Mouse (Mus musculus) layer of hippocampus, adult 8-10 months (tissue): ENCODE results near the gene Coro1a. TPM values are rescaled to one million over a fixed set of nuclear protein-coding genes. Genes with fewer than 3 reads are reported as not detected.
"Not testable (repeated sequence)": the region's sequence is repeated elsewhere in the genome, so short reads cannot be mapped to it uniquely, and the experiment has no call there.

Experiments used
- DNase-seq, 2 experiments: peaks; one replicate each; pipeline ENCODE4 v3.0.0; 2022; ENCODE audit warnings: low spot score in 2 of 2
- total RNA-seq, 4 experiments: library from RNA; stranded (reverse); gene quantifications; 2 replicates each; pipeline ENCODE4 v1.2.4; 2022

Gene Coro1a
- 100 to 1,000 TPM; 119 to 166 (median 141) TPM for total RNA-seq

DNA sequence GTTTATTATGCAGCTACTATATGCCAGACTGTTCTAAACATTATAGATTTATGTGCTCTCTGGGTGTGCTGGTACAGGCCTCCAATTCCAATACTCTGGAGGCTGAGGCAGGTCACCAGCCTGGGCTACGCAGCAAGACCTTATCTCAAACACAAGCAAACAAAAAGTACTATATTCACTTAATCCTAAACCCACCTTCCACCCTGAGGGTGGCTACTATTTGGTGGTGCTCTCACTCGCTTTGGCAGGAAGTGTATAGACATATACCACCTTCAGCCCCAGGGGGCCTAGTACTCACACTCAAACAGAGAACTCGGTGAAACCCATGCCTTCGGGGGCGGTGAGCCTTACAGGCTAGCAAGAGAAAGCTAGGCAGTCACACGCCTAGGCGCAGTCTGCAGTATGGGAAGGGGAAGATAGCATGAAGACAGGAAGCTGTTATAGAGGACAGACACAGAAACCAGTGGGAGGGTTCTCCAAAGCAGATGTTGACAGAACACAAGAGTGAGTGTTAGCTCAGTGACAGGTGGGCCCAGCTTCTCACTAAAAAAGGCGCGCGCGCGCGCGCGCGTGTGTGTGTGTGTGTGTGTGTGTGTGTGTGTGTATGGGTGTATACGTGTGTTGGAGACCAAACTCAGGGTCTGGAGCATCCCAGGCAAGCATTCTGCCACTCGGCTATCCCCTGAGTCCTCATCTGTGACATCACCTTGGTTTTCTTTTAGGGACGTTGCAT lies at the start of gene Coro1a:
Gene Coro1a (minus strand): TSS at position 346 of the 733 bp plus-strand sequence.
- DNase-seq: no peak

DNA sequence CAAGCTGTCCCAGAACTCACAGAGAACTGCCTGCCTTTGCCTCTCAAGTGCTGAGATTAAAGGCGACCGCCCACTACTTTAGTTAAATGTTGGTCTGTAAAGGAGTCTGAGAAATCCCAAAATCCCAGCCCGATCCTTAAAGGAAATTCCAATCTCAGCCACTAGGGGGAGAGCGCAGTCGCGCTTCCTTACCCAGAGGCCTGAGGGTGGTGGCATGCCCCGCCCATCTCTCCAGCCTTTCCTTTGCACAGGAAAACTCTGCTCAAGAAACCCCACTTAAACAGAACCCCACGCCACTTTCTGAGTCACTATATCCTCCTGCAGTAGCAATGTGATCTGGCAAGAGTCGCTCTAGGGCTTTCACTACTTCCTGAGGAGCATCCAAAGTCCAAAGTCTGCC lies 47.3 kb upstream of the Coro1a start:
- DNase-seq: peak in 1 of 2 experiments; percentile 74

DNA sequence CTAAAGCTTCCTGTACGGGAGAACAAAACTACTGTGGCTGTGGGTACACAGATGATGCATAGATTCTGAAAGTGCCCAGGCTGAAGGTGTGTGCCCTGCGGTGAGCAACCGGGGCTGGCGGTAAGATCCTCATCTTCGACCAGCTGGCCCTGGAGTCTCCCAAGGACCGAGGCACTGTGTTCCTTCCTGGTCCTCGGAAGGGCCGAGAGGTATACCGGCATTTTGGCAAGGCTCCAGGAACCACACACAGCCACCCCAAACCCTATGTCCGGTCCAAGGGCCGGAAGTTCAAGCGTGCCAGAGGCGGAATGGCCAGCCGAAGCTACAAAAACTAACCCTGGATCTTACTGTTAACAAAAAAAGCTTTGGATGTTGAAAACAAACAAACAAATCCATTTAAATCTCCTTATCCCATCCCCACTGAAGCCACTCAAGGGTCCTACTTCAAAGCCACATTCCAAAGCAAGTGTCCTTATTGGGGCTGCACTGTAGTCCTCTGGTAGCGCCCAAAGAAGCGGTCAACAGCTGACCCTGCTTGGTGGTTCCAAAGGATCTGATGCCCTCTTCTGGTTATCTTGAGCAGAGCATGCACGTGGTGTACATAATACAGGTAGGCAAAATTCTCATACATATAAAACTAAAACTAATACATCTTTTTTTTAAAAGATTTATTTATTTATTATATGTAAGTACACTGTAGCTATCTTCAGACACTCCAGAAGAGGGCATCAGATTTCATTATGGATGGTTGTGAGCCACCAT lies 42.2 kb upstream of the Coro1a start:
- no peak for DNase-seq

DNA sequence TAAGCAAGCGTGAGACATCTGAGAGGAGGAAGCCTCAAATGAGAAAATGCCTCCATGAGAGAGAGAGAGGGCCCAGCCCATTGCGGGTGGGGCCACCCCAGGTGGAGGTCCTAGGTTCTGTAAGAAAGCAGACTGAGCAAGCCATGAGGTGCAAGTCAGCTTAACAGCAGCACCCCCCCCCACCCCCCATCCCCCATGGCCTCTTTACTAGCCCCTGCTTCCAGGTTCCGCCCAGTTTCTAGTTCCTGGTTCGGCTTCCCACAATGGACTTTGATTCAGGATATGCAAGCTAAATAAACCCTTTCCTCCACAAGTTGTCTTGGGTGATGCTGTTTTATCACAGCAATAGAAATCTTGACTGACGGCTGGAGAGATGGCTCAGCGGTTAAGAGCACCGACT lies 41.2 kb upstream of the Coro1a start:
- DNase-seq: no peak

DNA sequence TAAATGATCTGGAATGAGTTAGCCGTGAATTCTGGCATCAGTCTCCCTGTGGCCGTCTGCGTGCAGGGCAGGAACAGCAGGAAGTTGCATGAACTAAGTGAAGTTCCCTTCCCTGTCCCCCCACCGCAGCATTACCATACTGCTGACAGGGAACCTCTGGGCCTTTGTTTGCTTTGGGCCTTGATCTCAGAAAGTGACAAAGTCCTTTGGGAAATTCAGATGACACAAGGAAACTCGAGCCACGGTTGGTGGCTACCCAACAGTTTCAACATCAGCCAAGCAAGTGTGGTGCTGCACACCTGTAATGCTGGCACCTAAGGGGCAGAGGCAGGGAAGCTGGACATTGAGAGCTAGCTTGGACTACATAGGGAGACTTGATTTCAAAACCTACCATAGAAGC lies 39.2 kb upstream of the Coro1a start:
- DNase-seq: no peak

DNA sequence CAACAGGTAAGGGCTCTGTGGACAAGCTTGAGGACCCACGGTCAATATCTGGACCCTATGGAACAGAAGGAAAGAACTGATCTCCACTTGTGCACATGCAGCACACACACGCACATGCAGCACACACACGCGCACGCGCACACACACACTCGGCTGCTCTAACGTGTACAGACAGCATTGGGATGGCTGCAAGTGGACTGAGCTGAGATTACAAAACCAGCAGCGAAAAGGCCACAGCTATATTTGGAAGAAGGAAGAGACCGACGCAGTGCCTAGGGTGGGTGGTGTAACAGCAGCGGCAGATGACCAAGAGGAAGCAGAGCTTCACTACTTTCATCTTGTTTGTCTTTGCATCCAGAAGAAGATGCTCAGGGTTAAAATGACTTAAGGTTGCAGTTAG lies 38.5 kb upstream of the Coro1a start:
- no peak for DNase-seq

DNA sequence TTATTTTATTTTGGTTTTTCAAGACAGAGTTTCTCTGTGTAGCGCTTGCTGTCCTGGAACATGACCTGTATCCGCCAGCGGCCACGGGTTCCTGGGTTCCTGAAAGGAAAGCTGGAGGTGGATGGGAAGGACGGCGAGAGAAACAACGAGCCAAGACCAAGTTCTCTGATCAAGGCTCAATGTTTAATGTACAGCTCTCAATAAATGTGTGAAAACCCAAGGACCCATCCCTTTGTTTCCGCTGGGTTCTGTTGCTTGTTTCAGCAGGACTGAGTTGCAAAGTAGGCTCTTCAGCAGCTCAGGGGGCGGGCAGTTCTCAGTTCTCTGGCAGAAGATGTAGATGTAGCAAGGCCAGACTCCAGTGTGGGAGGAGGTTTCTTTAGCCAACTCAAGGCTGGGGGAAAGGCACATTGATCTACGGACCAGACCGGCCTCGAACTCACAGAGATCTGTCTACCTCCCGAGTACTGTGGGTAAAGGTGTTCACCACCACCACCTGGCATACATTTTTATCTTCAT lies 34.4 kb upstream of the Coro1a start:
- DNase-seq: no peak

DNA sequence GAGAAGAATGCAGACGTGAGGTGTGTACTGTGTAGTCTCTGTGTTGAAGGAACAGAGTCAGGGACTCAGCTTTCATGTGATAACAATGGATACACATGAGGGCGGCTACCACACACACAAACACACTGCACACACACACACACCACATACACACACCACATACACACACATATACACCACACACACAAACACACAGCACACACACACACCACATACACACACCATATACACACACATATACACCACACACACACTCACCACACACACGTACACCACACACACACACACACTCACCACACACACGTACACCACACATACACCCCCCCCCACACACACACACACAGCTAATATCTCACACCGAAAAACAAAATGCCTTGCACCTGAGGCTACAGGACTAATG lies 33.9 kb upstream of the Coro1a start:
- DNase-seq: no peak

DNA sequence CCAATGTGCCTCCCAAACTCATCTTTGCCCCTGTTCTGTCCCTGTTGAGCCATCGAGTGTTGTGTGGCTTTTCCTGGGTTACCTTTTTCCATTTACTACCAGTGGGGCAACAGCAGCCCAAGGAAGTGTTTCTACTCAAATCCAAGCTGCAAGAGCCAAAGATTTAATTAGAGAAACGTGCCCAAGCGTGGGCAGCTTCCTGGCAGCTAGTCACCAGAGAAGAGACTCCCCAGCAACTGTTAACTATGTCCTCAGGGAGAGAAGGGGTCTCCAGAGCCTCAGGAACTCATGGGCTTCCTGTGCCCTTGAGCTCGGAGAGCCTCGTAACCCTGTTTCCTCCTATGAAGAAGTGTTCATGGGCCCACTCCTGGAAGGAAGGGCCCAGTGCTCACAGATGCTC lies 33.4 kb upstream of the Coro1a start:
- DNase-seq: no peak

DNA sequence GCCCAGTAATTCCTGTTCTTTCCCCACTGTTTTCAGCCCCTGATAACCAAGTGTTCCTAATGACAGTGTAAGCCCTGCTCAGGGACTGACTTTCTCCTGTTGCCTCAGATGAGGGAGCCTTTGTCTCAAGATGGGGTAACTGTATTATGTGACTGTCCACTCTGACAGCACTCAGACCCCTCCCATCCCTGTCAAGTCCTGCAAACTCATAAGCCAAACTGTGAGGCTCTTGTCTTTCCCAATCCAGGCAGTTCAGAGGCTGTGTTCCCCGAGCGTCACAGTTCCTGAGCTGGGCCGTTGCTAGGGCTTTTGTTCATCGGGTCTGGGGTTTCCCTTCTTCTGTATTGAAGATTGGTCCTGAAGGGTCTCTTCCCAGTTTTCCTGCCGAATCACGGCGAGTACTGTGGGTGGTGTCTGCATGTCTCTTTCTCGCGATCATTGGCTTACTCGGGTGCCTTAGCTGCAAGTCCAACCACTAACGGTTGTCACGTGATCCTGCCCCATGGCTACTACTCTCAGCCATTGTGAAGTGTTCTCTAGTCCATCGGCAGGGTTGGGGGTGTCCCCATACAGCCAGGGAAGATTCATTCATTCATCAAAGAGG lies 32.6 kb upstream of the Coro1a start:
- DNase-seq: no peak

DNA sequence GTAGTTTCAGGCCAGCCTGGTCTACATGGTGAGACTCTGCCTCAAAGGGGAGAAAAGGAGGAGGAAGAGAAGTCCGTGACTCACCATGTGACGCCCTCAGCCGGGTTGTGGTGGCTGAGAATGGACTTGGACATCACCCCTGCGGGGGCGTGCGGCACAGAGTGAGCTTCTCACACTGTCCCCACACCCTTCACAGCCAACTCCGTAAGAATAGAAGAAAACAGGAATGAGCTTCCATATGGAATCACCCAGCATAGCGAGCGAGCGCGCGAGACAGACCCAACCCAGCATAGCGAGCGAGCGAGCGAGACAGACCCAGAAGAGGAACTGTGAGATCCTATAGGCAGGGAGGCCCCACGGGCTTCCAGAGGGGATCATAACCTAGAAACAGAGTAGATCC lies 32.0 kb upstream of the Coro1a start:
- no peak for DNase-seq

DNA sequence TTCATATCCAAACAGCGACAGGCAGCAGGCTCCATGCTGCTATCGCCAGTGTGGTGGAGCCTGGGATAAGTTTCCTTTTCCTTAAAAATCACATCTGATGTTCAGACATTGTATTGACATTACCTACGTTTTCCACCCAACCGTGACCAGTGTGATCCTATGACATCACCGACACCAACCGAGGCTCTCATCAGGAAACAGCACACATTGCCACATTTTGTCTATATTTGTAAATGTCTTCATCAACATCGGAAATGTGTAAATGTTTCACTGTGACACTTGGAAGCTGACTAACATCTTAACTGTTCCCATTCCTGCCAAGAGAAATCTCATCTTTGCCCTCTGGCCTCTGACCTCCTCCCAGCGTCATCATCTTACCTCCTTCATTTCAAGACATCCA lies 28.5 kb upstream of the Coro1a start:
- DNase-seq: no peak

DNA sequence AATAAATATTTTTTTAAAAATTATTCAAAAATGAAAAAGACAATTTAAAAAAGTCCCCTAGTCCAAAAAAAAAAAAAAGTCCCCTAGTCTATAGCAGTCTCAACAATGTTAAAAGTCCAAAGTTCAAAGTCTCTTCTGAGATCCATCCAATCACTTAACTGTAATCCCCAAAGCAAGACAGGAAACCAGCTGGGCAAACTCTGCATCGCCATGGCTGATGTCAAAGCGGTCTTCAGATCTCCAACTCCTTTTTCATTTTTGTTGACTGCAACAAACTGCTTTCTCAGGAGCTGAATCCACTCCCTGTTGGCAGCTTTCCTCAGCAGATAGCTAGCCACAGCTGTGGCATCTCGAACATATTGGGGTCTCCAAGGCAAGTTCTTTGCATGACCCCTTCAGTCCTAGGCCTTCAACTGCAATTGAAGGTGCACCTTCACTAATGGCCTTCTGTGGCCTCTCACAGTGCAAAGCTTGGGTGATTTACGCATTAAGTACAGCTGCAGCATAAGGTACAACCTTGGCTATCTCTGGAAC lies 22.7 kb upstream of the Coro1a start:
- DNase-seq: not testable (repeated sequence)

DNA sequence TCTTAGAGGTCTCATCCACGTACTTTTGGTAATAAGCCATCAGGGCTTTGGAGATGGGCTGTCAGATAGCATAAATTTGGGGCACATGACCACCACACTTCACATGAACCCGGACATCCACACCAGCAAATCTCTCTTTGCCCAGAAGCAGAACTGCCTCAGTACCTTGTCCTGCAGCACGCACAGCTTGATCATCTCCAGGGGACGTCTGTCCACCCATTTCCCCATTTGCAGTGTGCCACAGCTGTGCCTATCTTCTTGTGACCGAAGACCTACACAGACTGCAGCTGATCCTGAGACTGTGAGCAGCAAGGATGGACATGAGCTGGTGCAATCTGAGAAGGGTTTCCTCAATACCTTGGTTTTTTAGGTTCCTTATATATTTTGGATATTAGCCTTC lies 18.1 kb upstream of the Coro1a start:
- DNase-seq: no peak

DNA sequence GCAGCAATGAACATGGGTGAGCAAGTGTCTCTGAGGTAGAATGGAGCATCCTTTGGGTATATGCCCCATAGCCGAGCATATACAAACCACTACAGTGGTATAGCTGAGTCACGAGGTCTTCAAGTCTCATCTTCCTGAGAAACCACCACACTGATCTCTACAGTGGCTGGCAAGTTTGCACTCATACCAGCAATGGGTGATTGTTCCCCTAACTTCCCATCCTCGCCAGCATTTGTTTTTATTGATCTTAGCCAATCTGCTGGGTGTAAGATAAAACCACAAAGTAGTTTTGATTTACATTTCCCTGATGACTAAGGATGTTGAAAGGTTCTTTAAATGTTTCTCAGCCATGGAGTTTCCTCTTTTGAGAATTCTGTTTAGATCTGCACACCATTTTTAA lies 17.5 kb upstream of the Coro1a start:
- no peak for DNase-seq

DNA sequence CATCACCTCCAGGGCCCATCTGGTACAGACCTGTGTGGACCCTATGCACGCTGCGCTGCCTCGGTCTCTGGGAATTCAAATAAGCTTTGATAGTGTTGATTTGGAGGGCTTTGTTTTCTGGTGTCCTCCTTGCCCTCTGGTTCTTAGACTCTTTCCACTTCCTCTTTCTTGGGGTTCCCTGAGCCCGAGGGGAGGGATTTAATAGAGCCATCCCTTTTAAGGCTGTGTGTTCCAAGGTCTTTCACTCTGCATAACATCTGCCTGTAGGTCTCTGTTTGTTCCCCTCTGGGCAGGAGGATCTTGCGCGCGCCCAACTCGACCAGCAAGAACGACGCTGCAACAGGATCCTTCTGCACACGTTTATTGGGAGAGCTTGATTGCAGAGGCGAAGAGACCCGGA lies 14.0 kb upstream of the Coro1a start:
- DNase-seq: no peak

DNA sequence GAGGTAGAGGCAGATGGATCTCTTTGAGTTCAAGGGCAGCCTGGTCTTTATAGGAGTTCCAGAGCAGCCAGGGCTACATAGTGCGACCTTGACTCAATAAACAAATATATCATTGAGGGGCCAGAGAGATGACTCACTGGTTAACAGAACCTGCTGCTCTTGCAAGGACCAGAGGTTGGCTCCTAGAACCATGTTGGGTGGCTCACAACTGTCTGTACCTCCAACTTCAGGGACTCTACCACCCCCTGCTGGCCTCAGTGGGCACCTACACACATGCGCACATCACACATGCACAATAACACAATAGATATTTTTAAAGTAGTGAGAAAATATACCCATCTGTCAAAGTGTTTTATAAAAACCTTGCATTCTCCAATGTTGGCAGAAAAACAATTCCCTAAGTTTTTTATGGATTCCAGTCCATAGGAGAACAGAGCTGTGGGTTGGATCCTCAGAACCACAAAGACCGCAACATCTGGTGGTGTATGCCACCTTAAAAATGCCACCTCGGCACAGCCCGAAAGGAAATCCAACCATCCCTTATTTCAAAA lies 11.3 kb upstream of the Coro1a start:
- no peak for DNase-seq

DNA sequence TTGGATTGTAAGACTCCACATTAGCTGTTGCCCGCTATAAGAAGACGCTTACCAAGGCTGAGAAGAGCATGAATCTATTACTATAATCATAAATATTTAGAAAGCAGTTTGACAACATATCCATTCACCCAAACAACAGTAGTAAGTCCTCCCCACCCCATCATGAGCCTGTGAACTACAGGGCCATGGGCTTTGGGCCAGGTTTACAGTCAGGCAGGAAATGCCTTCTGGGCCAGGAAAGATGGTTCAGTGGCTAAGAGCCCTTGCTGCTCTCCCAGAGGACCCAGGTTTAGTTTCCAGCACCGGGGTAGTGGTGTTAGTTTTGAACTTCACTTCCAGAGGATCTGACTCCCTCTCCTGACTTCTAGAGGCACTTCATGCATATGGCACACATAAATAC lies 10.0 kb upstream of the Coro1a start:
- no peak for DNase-seq

DNA sequence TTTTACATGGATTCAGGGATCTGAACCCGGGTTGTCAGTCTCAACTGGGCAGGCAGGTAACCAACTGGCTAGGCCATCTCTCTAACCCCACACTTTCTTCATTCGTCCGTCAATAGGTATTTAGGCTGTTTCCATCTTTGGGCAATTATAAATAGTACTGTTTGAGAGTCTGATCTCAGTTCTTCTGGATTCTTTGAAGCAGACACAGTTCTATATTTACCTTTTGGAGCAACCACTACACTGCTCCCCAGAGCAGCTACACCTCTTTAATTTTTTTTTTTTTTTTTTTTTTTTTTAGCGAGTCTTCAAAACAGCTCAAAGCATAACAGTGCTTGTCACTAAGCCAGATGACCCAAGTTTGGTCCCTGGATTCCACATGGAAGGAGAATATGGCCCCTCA lies 8.1 kb upstream of the Coro1a start:
- no peak for DNase-seq

DNA sequence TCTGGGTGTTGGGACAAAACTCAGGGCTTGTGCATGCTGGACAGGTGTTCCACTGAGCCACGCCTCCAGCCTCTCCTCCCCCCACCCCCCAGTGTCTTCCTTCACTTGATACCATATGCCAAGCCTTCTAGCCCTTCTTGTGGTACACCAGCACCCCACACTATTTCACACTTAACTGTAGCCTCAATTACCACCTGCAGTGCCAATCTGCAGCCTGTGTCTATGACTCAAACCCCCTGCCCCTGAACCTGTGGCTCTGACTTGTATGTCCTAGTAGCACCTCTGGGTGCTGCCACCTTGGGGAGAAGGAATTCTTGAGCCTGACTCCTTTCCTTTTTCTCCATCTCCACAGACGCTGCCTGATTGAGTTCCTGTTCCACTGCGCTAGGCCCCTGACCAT lies 4.3 kb upstream of the Coro1a start:
- no peak for DNase-seq

DNA sequence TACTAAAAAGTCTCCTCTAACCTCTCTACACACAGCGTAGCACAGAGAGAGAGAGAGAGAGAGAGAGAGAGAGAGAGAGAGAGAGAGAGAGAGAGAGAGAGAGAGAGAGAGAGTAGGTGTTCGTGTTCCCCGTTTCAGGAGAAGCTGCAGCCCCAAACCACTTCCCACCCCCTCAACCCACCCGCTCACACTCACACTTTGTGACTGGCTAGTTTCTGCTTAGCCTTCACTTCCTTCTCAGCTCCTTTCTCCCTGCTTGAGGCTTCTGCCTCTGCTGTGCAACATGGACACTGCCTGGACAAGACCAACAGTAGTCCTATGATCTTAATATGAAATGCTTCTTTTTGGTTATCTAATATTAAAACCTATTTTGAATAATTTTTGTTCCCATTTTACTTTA lies 2.7 kb upstream of the Coro1a start:
- no peak for DNase-seq
